Mouse (Mus musculus): ENCODE measurements at regions not wholly inside any gene's neighbourhood (a gene's known extent, or its start where the extent isn't known, plus 50 kb on each side); places are given as distances from the start of the nearest gene placed in this dataset.

GRCm38 (mm10) chr13:55937000-55937399 is 101.0 kb upstream of the Pitx1 start:
- TF ChIP-seq POLR2A (IDR thresholded peaks at IDR 0.05; ENCODE audit: control insufficient read depth in 1 of 2, insufficient read depth in 1 of 2, low read depth in 1 of 2, low read length in 2 of 2, poor library complexity in 1 of 2): no peak
- TF ChIP-seq CTCF (IDR thresholded peaks at IDR 0.05 in 2 of 3, conservative IDR thresholded peaks at IDR 0.05 in 1 of 3; ENCODE audit: control insufficient read depth in 1 of 3, insufficient read depth in 1 of 3, low read depth in 2 of 3, low read length in 3 of 3, poor library complexity in 1 of 3, severe bottlenecking in 1 of 3): no peak
- TF ChIP-seq CHD1 (IDR thresholded peaks at IDR 0.05; ENCODE audit: low read depth, low read length): no peak
- no peak for TF ChIP-seq MEF2A (IDR thresholded peaks at IDR 0.05; ENCODE audit: extremely low read depth, insufficient replicate concordance, low read depth, low read length, poor library complexity, severe bottlenecking)
- no peak for TF ChIP-seq ZKSCAN1 (IDR thresholded peaks at IDR 0.05; ENCODE audit: low read depth, low read length)
- TF ChIP-seq MAX (IDR thresholded peaks at IDR 0.05; ENCODE audit: low read length): no peak
- TF ChIP-seq USF1 (IDR thresholded peaks at IDR 0.05; ENCODE audit: low read depth, low read length): no peak
